Mouse (Mus musculus) CH12.LX (cell line): ENCODE results near the gene Bak1. TPM values are rescaled to one million over a fixed set of nuclear protein-coding genes. Genes with fewer than 3 reads are reported as not detected.

Source experiments
- DNase-seq: peaks from one replicate; pipeline ENCODE4 v3.0.0-alpha.2; 2013; ENCODE audit errors: extremely low read depth
- H3K27ac ChIP-seq: 2 replicates; pipeline ENCODE4 v1.5.1; 2012; ENCODE audit warnings: low read depth, mild to moderate bottlenecking, control low read depth, moderate library complexity; ENCODE audit not compliant: insufficient read depth
- H3K27me3 ChIP-seq: replicated peaks from 2 replicates; pipeline ENCODE3; 2012; ENCODE audit warnings: inconsistent platforms
- H3K36me3 ChIP-seq, 2 experiments: replicated peaks in 1 of 2; 2 replicates each; pipeline versions ENCODE3 to v1.6.1; 2012; ENCODE audit warnings: inconsistent platforms in 1 of 2, low read length in 1 of 2, mild to moderate bottlenecking in 1 of 2, mixed read lengths in 1 of 2, moderate library complexity in 1 of 2; ENCODE audit not compliant: control insufficient read depth in 1 of 2, insufficient read depth in 1 of 2
- H3K4me1 ChIP-seq, 2 experiments: 2 replicates each; pipeline ENCODE4 v1.6.1; 2012; ENCODE audit warnings: inconsistent platforms in 1 of 2, moderate library complexity in 1 of 2; ENCODE audit not compliant: insufficient read depth in 2 of 2, control insufficient read depth in 1 of 2
- H3K4me2 ChIP-seq: 2 replicates; pipeline ENCODE4 v1.6.1; 2012; ENCODE audit warnings: low read depth, mild to moderate bottlenecking, control low read depth; ENCODE audit not compliant: poor library complexity, insufficient read depth, severe bottlenecking
- H3K4me3 ChIP-seq, 3 experiments: fragments of 150-350 bp in 1 of 3; sonication (generic) in 1 of 3; replicated peaks in 1 of 3; 2 replicates each; pipeline versions ENCODE3 to v1.5.1; 2011 to 2012; ENCODE audit warnings: low read depth in 2 of 3, low read length in 2 of 3, mild to moderate bottlenecking in 2 of 3, moderate library complexity in 2 of 3, control low read depth in 1 of 3, improper control_type of control experiment in 1 of 3, inconsistent platforms in 1 of 3, mixed read lengths in 1 of 3; ENCODE audit not compliant: poor library complexity in 1 of 3
- H3K79me2 ChIP-seq: replicated peaks from 2 replicates; pipeline ENCODE4 v1.6.1; 2012; ENCODE audit warnings: mild to moderate bottlenecking, moderate library complexity; ENCODE audit not compliant: control insufficient read depth, poor library complexity, insufficient read depth, severe bottlenecking; ENCODE audit errors: extremely low read depth
- H3K9ac ChIP-seq: 2 replicates; pipeline ENCODE4 v1.6.1; 2012; ENCODE audit warnings: low read depth, mild to moderate bottlenecking, control low read depth, moderate library complexity; ENCODE audit not compliant: insufficient read depth
- H3K9me3 ChIP-seq: replicated peaks from 2 replicates; pipeline ENCODE3; 2012; ENCODE audit warnings: low read length, inconsistent platforms, mixed read lengths
- CHD1 ChIP-seq: IDR thresholded peaks from 2 replicates; pipeline ENCODE4 v1.6.1; 2012; ENCODE audit warnings: low read depth, low read length, improper control_type of control experiment, inconsistent platforms
- CHD2 ChIP-seq: IDR thresholded peaks from 2 replicates; pipeline ENCODE4 v1.6.1; 2011; ENCODE audit warnings: low read length, improper control_type of control experiment
- CTCF ChIP-seq, 2 experiments: IDR thresholded peaks in 1 of 2; conservative IDR thresholded peaks in 1 of 2; 2 replicates each; pipeline ENCODE4 v1.5.1; 2011 to 2012; ENCODE audit warnings: low read depth in 2 of 2, low read length in 2 of 2, improper control_type of control experiment in 1 of 2, inconsistent platforms in 1 of 2, mild to moderate bottlenecking in 1 of 2, moderate library complexity in 1 of 2
- ELF1 ChIP-seq: IDR thresholded peaks from 2 replicates; pipeline ENCODE4 v1.6.1; 2014; ENCODE audit warnings: low read depth, mild to moderate bottlenecking, inconsistent platforms, low read length, improper control_type of control experiment
- EP300 ChIP-seq: IDR thresholded peaks from 2 replicates; pipeline ENCODE4 v1.6.1; 2011; ENCODE audit warnings: low read length, improper control_type of control experiment
- ETS1 ChIP-seq: conservative IDR thresholded peaks from 2 replicates; pipeline ENCODE4 v1.6.1; 2012; ENCODE audit warnings: low read depth, mild to moderate bottlenecking, inconsistent platforms, low read length, improper control_type of control experiment, moderate library complexity
- GABPA ChIP-seq: IDR thresholded peaks from 2 replicates; pipeline ENCODE4 v1.6.1; 2012; ENCODE audit warnings: low read depth, low read length, improper control_type of control experiment, inconsistent platforms; ENCODE audit not compliant: insufficient replicate concordance
- HCFC1 ChIP-seq: IDR thresholded peaks from 2 replicates; pipeline ENCODE4 v1.6.1; 2012; ENCODE audit warnings: low read depth, mild to moderate bottlenecking, inconsistent platforms, low read length, improper control_type of control experiment
- IRF4 ChIP-seq: IDR thresholded peaks from 2 replicates; pipeline ENCODE4 v1.6.1; 2014; ENCODE audit warnings: low read depth, mild to moderate bottlenecking, inconsistent platforms, low read length, improper control_type of control experiment
- JUN ChIP-seq: IDR thresholded peaks from 2 replicates; pipeline ENCODE4 v1.6.1; 2011; ENCODE audit warnings: low read depth, mild to moderate bottlenecking, low read length, improper control_type of control experiment, moderate library complexity; ENCODE audit not compliant: insufficient read depth
- JUND ChIP-seq: conservative IDR thresholded peaks from 2 replicates; pipeline ENCODE4 v1.6.1; 2011; ENCODE audit warnings: low read depth, low read length, improper control_type of control experiment
- KAT2A ChIP-seq: IDR thresholded peaks from 2 replicates; pipeline ENCODE4 v1.6.1; 2012; ENCODE audit warnings: low read length, improper control_type of control experiment, inconsistent platforms; ENCODE audit not compliant: insufficient replicate concordance
- MAFK ChIP-seq: IDR thresholded peaks from 2 replicates; pipeline ENCODE4 v1.6.1; 2011; ENCODE audit warnings: low read length, improper control_type of control experiment; ENCODE audit not compliant: insufficient replicate concordance
- MAZ ChIP-seq: IDR thresholded peaks from 2 replicates; pipeline ENCODE4 v1.6.1; 2012; ENCODE audit warnings: low read depth, mild to moderate bottlenecking, inconsistent platforms, low read length, improper control_type of control experiment, moderate library complexity
- MEF2A ChIP-seq: IDR thresholded peaks from 2 replicates; pipeline ENCODE4 v1.6.1; 2014; ENCODE audit warnings: low read depth, mild to moderate bottlenecking, inconsistent platforms, low read length, improper control_type of control experiment, borderline replicate concordance
- MXI1 ChIP-seq: IDR thresholded peaks from 2 replicates; pipeline ENCODE4 v1.6.1; 2011; ENCODE audit warnings: mild to moderate bottlenecking, low read depth, low read length, improper control_type of control experiment
- MYC ChIP-seq: IDR thresholded peaks from 2 replicates; pipeline ENCODE4 v1.6.1; 2011; ENCODE audit warnings: low read depth, mild to moderate bottlenecking, improper control_type of control experiment, low read length
- NELFE ChIP-seq: IDR thresholded peaks from 2 replicates; pipeline ENCODE4 v1.6.1; 2011; ENCODE audit warnings: low read depth, low read length, improper control_type of control experiment
- NRF1 ChIP-seq: IDR thresholded peaks from 2 replicates; pipeline ENCODE4 v1.6.1; 2014; ENCODE audit warnings: low read depth, mild to moderate bottlenecking, inconsistent platforms, low read length, improper control_type of control experiment, moderate library complexity
- PAX5 ChIP-seq: IDR thresholded peaks from 2 replicates; pipeline ENCODE4 v1.6.1; 2012; ENCODE audit warnings: low read length, inconsistent platforms, mixed read lengths
- POLR2A ChIP-seq: IDR thresholded peaks from 2 replicates; pipeline ENCODE4 v1.6.1; 2011; ENCODE audit warnings: low read depth, mild to moderate bottlenecking, improper control_type of control experiment, low read length
- POLR2AphosphoS2 ChIP-seq: IDR thresholded peaks from 2 replicates; pipeline ENCODE4 v1.6.1; 2011; ENCODE audit warnings: low read depth, low read length, improper control_type of control experiment
- RAD21 ChIP-seq: IDR thresholded peaks from 2 replicates; pipeline ENCODE4 v1.6.1; 2011; ENCODE audit warnings: low read depth, mild to moderate bottlenecking, low read length, improper control_type of control experiment, moderate library complexity
- RCOR1 ChIP-seq: conservative IDR thresholded peaks from 2 replicates; pipeline ENCODE4 v1.6.1; 2012; ENCODE audit warnings: low read depth, mild to moderate bottlenecking, inconsistent platforms, low read length, improper control_type of control experiment
- SIN3A ChIP-seq: IDR thresholded peaks from 2 replicates; pipeline ENCODE4 v1.6.1; 2012; ENCODE audit warnings: low read length, improper control_type of control experiment, inconsistent platforms
- SMC3 ChIP-seq: IDR thresholded peaks from 2 replicates; pipeline ENCODE4 v1.6.1; 2011; ENCODE audit warnings: low read depth, low read length, improper control_type of control experiment
- TBP ChIP-seq: conservative IDR thresholded peaks from 2 replicates; pipeline ENCODE4 v1.6.1; 2011; ENCODE audit warnings: low read depth, low read length, improper control_type of control experiment
- TCF12 ChIP-seq: IDR thresholded peaks from 2 replicates; pipeline ENCODE4 v1.6.1; 2014; ENCODE audit warnings: low read depth, mild to moderate bottlenecking, inconsistent platforms, low read length, improper control_type of control experiment
- UBTF ChIP-seq: IDR thresholded peaks from 2 replicates; pipeline ENCODE4 v1.6.1; 2012; ENCODE audit warnings: low read depth, mild to moderate bottlenecking, inconsistent platforms, low read length, improper control_type of control experiment, moderate library complexity
- USF1 ChIP-seq: IDR thresholded peaks from 2 replicates; pipeline ENCODE4 v1.6.1; 2014; ENCODE audit warnings: low read depth, mild to moderate bottlenecking, inconsistent platforms, low read length, improper control_type of control experiment
- USF2 ChIP-seq: conservative IDR thresholded peaks from 2 replicates; pipeline ENCODE4 v1.6.1; 2011; ENCODE audit warnings: low read depth, low read length, improper control_type of control experiment
- ZC3H11A ChIP-seq: IDR thresholded peaks from 2 replicates; pipeline ENCODE4 v1.6.1; 2012; ENCODE audit warnings: low read depth, mild to moderate bottlenecking, inconsistent platforms, low read length, improper control_type of control experiment
- ZKSCAN1 ChIP-seq: IDR thresholded peaks from 2 replicates; pipeline ENCODE4 v1.6.1; 2012; ENCODE audit warnings: low read depth, inconsistent platforms, low read length, improper control_type of control experiment, borderline replicate concordance
- ZMIZ1 ChIP-seq: IDR thresholded peaks from 2 replicates; pipeline ENCODE4 v1.6.1; 2012; ENCODE audit warnings: low read depth, mild to moderate bottlenecking, inconsistent platforms, low read length, improper control_type of control experiment
- ZNF384 ChIP-seq: IDR thresholded peaks from 2 replicates; pipeline ENCODE4 v1.6.1; 2012; ENCODE audit warnings: low read depth, low read length, improper control_type of control experiment, inconsistent platforms
- dilution Hi-C: fragments of 300-500 bp; cut with MboI; formaldehyde crosslinking; loops from 2 replicates; pipeline ENCODE4 v1.14.3; 2020; ENCODE audit warnings: low sequenced_read_pairs; ENCODE audit not compliant: extremely low pct_unique_long_range_greater_than_20kb, extremely low pct_ligation_motif_present
- in situ Hi-C: fragments of 300-500 bp; cut with MboI; formaldehyde crosslinking; loops from 3 replicates; pipeline ENCODE4 v1.14.3; 2019; ENCODE audit warnings: low sequenced_read_pairs, low pct_ligation_motif_present, low pct_unique_long_range_greater_than_20kb, mixed read lengths
- polyA plus RNA-seq: library from polyadenylated mRNA; unstranded; fragments of >175 nt; gene quantifications from 2 replicates; pipeline ENCODE4 v1.2.1, GENCODE M21; 2012; ENCODE audit warnings: low read depth; ENCODE audit not compliant: insufficient read length
- total RNA-seq, 2 experiments: library from RNA; depleted of rRNA; stranded (reverse); fragments of 300-350 nt in 1 of 2; fragments of >200 nt in 1 of 2; gene quantifications; 2 replicates each; pipeline ENCODE4 v1.2.3; 2012 to 2014

Bak1 gene
- total and polyA plus RNA-seq, 3 experiments = 57.3 to 140 (median 61.8) TPM

DNA sequence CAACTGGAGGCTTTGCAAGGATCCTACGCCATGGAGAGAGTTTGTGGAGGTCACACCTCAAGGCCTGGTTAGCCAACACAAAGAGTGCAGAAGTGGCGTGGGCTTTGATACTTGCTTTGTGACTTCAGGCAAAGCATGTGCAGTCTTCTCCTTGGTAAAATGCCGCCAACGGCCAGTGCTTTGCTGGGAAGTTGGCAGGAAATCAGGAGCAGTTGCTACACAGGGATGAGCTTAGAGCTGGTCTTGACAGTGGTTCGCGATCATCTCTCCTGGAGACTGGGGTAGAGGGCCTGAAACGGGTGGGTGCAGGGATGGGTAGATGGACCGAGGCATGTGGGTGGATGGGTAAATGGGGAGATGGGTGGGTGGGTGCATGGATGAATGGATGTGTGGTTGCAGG lies 43.6 kb upstream of the Bak1 start:
- H3K36me3 ChIP-seq = peaks cover 6 to 43% of the 10 kb centered on the region in 2 experiments
- in situ Hi-C loops = no loop called here
- H3K9ac ChIP-seq = no peak overlapping the region
- no peaks in the 10 kb centered on the region for H3K27me3 ChIP-seq
- peaks cover 3% of the 10 kb centered on the region for H3K9me3 ChIP-seq
- no peak for DNase-seq
- peaks cover 3 to 37% of the 10 kb centered on the region in 2 experiments; a peak in 2 of 4 replicates for H3K4me1 ChIP-seq
- H3K79me2 ChIP-seq = no peaks in the 10 kb centered on the region
- no peak for TF ChIP-seq MAFK
- no peak for TF ChIP-seq NELFE
- H3K4me2 ChIP-seq = no peak overlapping the region
- dilution Hi-C loops = no loop called here
- H3K27ac ChIP-seq = no peak overlapping the region
- no peak overlapping the region for H3K4me3 ChIP-seq

DNA sequence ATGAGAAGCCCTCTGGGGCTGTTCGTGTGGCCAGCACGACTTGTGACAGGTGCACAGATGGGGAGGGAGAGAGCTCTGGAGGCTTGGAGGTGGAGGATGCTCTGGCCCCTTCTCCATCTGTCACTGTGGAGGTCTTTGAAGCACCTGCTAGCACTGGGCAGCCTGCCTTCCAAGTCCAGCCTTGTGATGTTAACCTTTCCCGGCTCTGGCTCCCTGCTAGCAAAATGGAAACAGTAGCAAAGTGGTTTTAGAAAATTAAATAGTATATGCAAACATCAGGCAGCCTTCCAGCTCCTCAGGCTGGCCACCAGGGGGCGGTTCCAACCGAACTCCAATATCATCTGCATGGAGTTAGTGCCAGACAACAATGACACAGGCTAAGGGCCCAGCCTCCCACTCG lies 42.8 kb upstream of the Bak1 start:
- H3K4me1 ChIP-seq = peaks cover 9 to 44% of the 10 kb centered on the region in 2 experiments
- H3K27ac ChIP-seq = no peak overlapping the region
- dilution Hi-C loops = no loop called here
- no peaks in the 10 kb centered on the region for H3K27me3 ChIP-seq
- no peaks in the 10 kb centered on the region for H3K9me3 ChIP-seq
- peaks cover 3 to 35% of the 10 kb centered on the region in 2 experiments for H3K36me3 ChIP-seq
- no peak overlapping the region for H3K4me3 ChIP-seq
- H3K9ac ChIP-seq = no peak overlapping the region
- H3K79me2 ChIP-seq = no peaks in the 10 kb centered on the region
- in situ Hi-C loops = no loop called here
- no peak overlapping the region for H3K4me2 ChIP-seq
- DNase-seq = no peak
- TF ChIP-seq POLR2AphosphoS2 (no peak), IRF4 (no peak), ETS1 (no peak), GABPA (no peak), ZMIZ1 (no peak), MAFK (no peak), TCF12 (no peak), SMC3 (peak; percentile 56), TBP (no peak), EP300 (no peak), JUND (no peak), MYC (no peak), USF2 (no peak), KAT2A (no peak), ZC3H11A (no peak), ZNF384 (no peak), CHD1 (no peak), CTCF (conservative IDR thresholded peaks at IDR 0.05 in 1 of 2, IDR thresholded peaks at IDR 0.05 in 1 of 2; ENCODE audit: low read depth in 2 of 2, low read length in 2 of 2) (peak; percentile 56 to 71; a peak in 3 of 4 replicates), SIN3A (no peak), RAD21 (peak; percentile 22), ZKSCAN1 (no peak), MEF2A (no peak), UBTF (no peak), MXI1 (no peak), MAZ (no peak), NRF1 (no peak), JUN (no peak), USF1 (no peak), CHD2 (no peak), RCOR1 (no peak), ELF1 (no peak; the same call in 1 of the 2 replicates), PAX5 (no peak), HCFC1 (no peak), POLR2A (no peak)
